Mouse (Mus musculus) urinary bladder, postnatal 14 days (tissue): Measurements from ENCODE around the gene Dmac2.

Source experiments
- DNase-seq: peaks from one replicate; pipeline ENCODE4 v3.0.0; 2021; ENCODE audit warnings: low spot score

Gene Dmac2

DNA sequence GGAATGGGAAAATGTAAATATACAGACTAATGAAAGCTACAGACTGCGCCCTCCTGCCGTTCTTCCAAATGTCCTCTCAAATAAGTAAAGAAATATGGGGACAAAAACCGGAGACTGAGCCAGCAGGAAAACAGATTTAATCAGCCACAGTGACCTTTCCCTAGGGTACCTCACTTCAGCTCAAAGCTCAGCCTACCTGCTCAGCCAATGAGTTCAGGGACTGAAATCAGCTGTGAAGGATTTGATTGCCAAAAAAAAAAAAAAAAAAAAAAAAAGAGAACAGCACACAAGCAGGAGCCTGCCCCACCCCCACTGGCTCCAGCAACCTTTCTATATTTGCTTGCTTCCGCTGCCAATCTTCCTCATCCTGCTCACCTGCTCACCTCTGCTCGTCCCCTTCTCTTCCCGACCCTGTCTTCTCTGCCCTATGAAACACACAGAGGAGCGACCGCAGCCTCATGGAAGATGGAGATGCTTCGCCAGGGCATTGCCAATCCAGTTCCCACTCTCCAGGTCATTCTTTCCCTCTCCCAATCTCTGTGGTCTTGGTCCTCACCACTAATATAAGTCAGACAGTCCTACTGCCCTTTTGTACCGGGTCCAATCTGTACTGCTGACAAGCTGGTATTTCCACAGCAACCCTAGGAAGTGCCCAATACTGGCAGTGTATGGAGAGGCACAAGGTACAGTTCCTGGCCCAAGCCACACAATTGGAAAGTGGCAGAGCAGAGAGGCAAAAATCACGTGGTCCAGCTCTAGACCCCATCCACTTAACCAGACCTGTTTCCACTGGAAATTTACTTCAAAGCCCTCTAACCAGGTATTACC lies 36.6 kb downstream of the Dmac2 start:
- DNase-seq = peak; percentile 46

DNA sequence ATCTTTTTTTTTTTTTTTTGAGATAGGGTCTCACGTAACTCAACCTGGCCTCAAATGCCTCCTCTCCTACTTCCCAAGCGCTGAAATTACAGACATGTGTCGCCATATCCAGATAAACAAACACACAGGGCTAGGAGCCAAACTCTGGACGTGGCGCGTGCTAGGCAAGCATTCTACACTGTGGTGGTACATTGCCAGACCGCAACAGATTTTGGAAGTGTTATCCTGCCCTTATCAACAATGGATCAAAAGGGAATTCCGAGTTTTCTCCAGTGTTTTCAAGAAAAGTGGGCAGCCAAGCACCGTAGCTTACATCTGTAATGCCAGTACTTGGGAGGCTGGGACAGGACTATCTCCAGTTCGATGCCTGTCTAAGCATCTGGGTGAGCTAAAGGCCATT lies 38.6 kb downstream of the Dmac2 start:
- no peak for DNase-seq

DNA sequence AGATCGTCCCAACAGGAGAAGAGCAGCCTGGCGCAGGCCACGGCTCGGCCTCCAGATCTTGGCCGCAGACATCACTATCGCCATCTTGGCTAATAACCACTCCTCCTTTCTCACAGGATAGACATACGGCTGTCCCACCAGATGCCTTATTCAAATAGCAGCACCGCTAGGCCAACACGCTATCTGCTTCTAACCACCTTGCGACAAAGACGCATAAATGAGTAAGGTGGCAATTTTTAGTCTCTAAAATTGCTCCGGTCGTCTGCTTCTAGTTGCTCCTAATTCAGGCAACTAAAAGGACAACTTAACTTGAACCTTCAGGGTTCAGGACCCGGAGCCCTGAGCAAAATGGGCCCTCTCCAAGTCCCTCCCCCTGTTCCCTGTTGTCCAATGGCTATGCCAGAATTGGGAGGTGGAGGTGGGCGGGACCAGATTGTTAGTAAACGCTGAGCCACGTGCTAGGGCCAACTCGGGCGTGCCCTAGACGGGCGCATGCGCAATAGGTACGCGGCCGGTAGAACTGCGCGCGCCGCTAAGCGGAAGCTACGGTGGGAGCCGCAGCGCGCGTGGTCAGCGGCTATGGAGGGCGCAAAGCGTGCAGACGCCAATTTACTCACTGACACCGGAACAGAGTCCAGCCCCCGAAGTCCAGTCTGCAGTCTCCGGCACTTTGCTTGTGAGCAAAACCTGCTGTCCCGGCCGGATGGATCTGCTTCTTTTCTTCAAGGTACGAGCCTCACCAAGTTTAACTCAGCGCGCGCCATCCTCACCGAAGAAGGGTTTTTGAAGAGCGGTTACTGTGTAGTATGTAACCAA lies 39.7 kb downstream of the Dmac2 start, which contains the start of the genes Bckdha and Exosc5:
Bckdha (minus strand) TSS at position 325 of the 816 bp plus-strand sequence.
Exosc5 (plus strand) TSS at position 508 of the 816 bp plus-strand sequence.
- peak; percentile 100 for DNase-seq

DNA sequence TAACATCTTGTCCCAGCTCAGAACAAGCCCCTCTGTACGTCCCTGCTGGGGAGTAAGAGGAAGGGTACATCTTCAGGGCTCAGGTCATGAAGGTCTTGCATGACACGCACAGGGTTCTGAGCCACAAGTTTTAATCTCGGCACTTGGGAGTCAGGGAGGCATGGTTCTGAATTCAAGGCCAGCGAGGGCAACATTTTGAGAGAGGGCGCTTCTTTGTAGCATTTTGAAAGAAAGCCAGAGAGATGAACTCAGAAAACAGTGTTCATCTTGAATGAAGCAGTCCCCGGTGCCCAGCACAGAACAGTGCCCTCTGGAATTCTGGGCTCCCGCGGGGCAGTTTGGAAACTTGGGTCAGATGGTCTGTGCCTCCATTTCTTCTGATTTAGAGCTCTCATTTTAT lies 47.2 kb downstream of the Dmac2 start:
- DNase-seq = no peak

DNA sequence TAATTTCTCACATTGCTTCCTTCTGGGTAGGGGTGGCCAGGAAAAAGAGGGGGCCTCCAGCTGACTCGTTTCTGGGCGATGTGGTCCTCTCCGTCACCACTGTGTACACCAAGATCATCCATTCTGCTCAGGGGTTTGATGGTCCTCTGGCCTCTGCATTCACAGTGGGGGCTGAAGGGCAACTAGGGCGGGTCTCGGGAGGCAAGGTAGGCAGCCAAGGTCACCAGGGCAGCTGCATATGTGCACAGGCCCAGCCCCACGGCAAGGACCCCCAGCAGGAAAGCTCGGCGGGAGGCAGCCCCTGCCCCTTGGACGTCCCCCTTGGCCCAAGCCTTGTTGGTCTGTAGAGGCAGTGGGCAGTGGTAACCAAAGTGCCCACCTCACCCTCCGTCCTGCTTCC lies 49.9 kb downstream of the Dmac2 start:
- DNase-seq = no peak

DNA sequence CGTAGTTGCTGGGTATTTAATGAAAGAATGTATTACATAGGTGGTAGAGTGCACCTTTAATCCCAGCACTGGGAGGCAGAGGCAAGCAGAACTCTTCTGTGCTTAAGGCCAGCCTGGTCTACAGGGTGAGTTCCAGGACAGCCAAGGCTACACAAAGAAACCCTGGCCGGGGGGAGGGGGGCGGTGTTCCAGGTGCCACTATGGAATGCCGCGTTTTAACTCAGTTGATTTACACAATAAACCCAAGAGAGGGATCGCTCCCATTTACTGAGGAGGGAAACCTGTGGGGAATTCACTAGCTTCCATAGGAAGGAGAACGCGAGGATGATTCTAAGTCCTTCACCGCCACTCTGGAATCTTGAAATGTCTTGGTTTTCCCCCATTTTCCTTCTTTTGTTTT lies 50.4 kb downstream of the Dmac2 start:
- DNase-seq = no peak

DNA sequence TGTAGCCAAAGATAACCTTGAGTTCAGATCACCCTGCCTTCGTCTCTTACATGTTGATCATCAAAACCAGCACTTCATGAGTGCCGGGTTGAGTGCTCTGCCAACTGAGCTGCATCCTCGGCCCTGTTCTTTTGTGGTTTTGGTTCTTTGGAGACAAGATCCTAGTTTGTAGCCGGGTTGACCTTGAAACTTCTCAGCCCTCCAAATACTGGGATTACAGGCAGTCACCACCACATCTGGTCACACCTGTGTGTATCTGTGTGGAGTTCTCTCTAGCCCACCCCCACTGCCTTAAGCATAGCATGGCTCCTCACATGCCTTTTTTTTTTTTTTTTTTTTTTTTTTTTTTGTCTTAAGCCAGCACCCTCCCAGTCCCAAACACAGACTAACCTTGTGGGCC lies 50.9 kb downstream of the Dmac2 start:
- DNase-seq = no peak

DNA sequence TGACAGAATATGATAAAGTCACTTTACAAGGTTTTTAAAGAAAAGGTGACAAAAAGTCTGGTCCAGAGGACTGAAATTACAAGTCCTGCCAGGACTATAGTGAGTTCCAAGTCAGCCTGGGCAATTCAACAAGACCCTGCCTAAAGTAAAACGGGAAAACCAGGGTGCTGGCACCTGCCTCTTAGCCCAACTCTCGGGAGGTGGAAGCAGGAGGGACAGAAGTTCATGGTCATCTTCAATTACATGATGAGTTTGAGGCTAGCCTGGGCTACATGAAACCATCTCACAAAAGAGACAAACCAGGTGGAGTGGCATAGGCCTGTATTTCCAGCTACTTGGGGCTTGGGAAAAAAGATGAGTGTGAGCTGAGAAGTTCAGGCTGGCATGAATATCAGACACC lies 52.5 kb downstream of the Dmac2 start:
- no peak for DNase-seq

DNA sequence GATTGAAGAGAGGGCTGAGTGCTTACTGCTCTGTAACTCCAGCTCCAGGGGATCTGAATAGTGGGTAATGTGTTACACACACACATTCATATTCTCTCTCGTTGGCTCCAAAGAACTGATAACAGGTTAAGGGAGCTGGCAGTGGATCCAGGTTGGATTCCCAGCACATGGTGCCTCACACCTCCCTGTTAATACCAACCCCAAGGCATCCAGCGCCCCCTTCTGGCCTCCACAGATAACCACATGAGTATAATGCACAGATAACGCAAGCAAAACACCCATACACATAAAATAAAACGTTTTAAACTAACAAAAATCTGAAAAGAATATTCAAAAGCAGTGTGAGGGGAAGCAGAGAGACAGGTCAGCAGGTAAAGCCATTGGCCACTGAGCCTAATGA lies 53.2 kb downstream of the Dmac2 start:
- no peak for DNase-seq

DNA sequence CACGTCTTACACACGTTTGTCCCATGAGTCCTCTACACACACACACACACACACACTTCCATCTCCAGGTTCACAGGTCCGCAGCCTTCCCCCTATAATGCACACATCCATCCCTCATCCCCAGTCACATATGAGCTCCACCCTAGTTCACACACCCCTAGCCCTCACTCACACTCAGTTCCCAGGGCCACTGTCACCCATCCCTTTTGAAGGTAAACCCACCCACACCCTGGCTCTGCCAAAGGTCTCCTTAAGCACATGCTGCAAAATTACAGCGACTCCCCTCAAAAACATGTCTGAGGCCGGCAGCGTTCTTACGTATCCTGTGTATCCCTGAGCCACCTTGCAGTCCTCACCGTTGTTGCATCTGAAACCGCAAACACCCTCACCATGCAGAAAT lies 55.1 kb downstream of the Dmac2 start:
- no peak for DNase-seq

DNA sequence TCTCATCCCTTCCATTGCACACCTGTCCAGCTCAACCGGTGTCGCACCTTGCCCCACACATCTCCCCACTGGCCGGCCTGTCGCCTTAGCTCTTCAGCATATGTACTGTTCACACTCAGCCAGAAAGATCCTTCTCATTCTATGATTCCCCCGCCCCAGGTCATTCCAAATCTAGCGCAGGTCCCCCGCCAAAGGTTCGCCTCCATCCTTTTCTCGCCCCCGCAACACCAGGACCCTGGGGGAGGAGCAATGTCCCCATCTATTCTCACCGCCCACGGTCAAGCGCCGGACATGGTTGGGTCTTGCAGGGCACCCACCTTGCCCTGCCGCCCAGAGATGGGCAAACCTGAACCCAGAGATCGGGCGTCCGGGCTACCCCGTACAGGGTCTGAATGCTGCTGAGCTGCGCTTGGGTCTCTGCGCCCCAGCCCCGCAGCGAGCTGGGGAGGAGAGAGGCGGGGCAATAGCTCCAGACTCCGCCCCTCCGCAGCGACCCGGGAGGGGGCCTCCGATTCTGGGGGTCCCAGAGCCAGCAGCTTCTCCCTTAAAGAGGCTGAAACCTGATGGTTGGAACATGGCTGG lies 55.6 kb downstream of the Dmac2 start, which contains the start of gene Tmem91:
Tmem91 (minus strand) TSS at position 448 of the 582 bp plus-strand sequence.
- no peak for DNase-seq
